Mouse (Mus musculus) MEL (cell line): Measurements from ENCODE around the gene Vps8. TPM values are rescaled to one million over a fixed set of nuclear protein-coding genes. Genes with fewer than 3 reads are reported as not detected.

Source experiments
- DNase-seq: peaks from one replicate; pipeline ENCODE4 v3.0.0; 2011; ENCODE audit warnings: low read depth, low spot score
- H3K27ac ChIP-seq: 2 replicates; pipeline ENCODE4 v1.5.1; 2012; ENCODE audit warnings: low read depth, mild to moderate bottlenecking, control low read depth, low read length, moderate library complexity; ENCODE audit not compliant: control insufficient read depth
- H3K27me3 ChIP-seq, 2 experiments: fragments of 150-350 bp in 1 of 2; sonication (generic) in 1 of 2; 2 replicates each; pipeline ENCODE4 v1.6.1; 2012; ENCODE audit warnings: low read length in 2 of 2, mild to moderate bottlenecking in 2 of 2, improper control_type of control experiment in 1 of 2, moderate library complexity in 1 of 2; ENCODE audit not compliant: insufficient read depth in 2 of 2, control insufficient read depth in 1 of 2
- H3K36me3 ChIP-seq, 2 experiments: 2 replicates each; pipeline ENCODE4 v1.6.1; 2012 to 2014; ENCODE audit warnings: low read length in 2 of 2, improper control_type of control experiment in 1 of 2, inconsistent platforms in 1 of 2, mild to moderate bottlenecking in 1 of 2; ENCODE audit not compliant: insufficient read depth in 2 of 2, control insufficient read depth in 1 of 2
- H3K4me1 ChIP-seq, 2 experiments: fragments of 150-350 bp in 1 of 2; sonication (generic) in 1 of 2; 2 replicates each; pipeline ENCODE4 v1.6.1; 2012; ENCODE audit warnings: low read length in 2 of 2, improper control_type of control experiment in 1 of 2, mild to moderate bottlenecking in 1 of 2; ENCODE audit not compliant: insufficient read depth in 2 of 2, control insufficient read depth in 1 of 2
- H3K4me3 ChIP-seq, 2 experiments: fragments of 150-350 bp in 1 of 2; sonication (generic) in 1 of 2; 2 replicates each; pipeline ENCODE4 v1.5.1; 2012; ENCODE audit warnings: low read depth in 2 of 2, low read length in 2 of 2, mild to moderate bottlenecking in 2 of 2, moderate library complexity in 2 of 2, control low read depth in 1 of 2, improper control_type of control experiment in 1 of 2; ENCODE audit not compliant: control insufficient read depth in 1 of 2, insufficient read depth in 1 of 2
- H3K79me2 ChIP-seq: 2 replicates; pipeline ENCODE4 v1.6.1; 2012; ENCODE audit warnings: mild to moderate bottlenecking, low read length, moderate library complexity; ENCODE audit not compliant: control insufficient read depth, poor library complexity, insufficient read depth
- H3K9ac ChIP-seq: 2 replicates; pipeline ENCODE4 v1.6.1; 2012; ENCODE audit warnings: low read depth, mild to moderate bottlenecking, control low read depth, low read length, moderate library complexity; ENCODE audit not compliant: control insufficient read depth, poor library complexity, severe bottlenecking
- H3K9me3 ChIP-seq: fragments of 150-350 bp; sonication (generic); replicated peaks from 2 replicates; pipeline ENCODE4 v1.6.1; 2012; ENCODE audit warnings: mild to moderate bottlenecking, low read length, improper control_type of control experiment, moderate library complexity; ENCODE audit not compliant: insufficient read depth
- CHD1 ChIP-seq: IDR thresholded peaks from 2 replicates; pipeline ENCODE4 v1.6.1; 2012; ENCODE audit warnings: low read depth, mild to moderate bottlenecking, inconsistent platforms, low read length, improper control_type of control experiment
- ETS1 ChIP-seq: IDR thresholded peaks from 2 replicates; pipeline ENCODE4 v1.6.1; 2012; ENCODE audit warnings: low read depth, mild to moderate bottlenecking, inconsistent platforms, low read length, improper control_type of control experiment, moderate library complexity
- GABPA ChIP-seq: IDR thresholded peaks from 2 replicates; pipeline ENCODE4 v1.6.1; 2012; ENCODE audit warnings: low read depth, mild to moderate bottlenecking, inconsistent platforms, low read length, improper control_type of control experiment, moderate library complexity
- JUND ChIP-seq: IDR thresholded peaks from 2 replicates; pipeline ENCODE4 v1.6.1; 2011; ENCODE audit warnings: low read depth, mild to moderate bottlenecking, improper control_type of control experiment, low read length
- MAFK ChIP-seq: IDR thresholded peaks from 2 replicates; pipeline ENCODE4 v1.6.1; 2011; ENCODE audit warnings: low read depth, mild to moderate bottlenecking, low read length, improper control_type of control experiment, borderline replicate concordance
- MAZ ChIP-seq: IDR thresholded peaks from 2 replicates; pipeline ENCODE4 v1.6.1; 2012; ENCODE audit warnings: low read depth, mild to moderate bottlenecking, inconsistent platforms, low read length, improper control_type of control experiment
- MEF2A ChIP-seq: IDR thresholded peaks from 2 replicates; pipeline ENCODE4 v1.6.1; 2014; ENCODE audit warnings: low read depth, mild to moderate bottlenecking, inconsistent platforms, low read length, improper control_type of control experiment; ENCODE audit not compliant: poor library complexity, insufficient replicate concordance, severe bottlenecking; ENCODE audit errors: extremely low read depth
- NELFE ChIP-seq: IDR thresholded peaks from 2 replicates; pipeline ENCODE4 v1.6.1; 2011; ENCODE audit warnings: low read depth, low read length, improper control_type of control experiment
- POLR2AphosphoS2 ChIP-seq: IDR thresholded peaks from 2 replicates; pipeline ENCODE4 v1.6.1; 2011; ENCODE audit warnings: low read length, improper control_type of control experiment
- POLR2AphosphoS5 ChIP-seq: IDR thresholded peaks from 2 replicates; pipeline ENCODE4 v1.6.1; 2012; ENCODE audit warnings: low read depth, borderline replicate concordance, mild to moderate bottlenecking, inconsistent platforms, low read length, moderate library complexity, mixed read lengths
- RAD21 ChIP-seq: IDR thresholded peaks from 2 replicates; pipeline ENCODE4 v1.6.1; 2011; ENCODE audit warnings: mild to moderate bottlenecking, low read depth, low read length, improper control_type of control experiment
- RCOR1 ChIP-seq: IDR thresholded peaks from 2 replicates; pipeline ENCODE4 v1.6.1; 2012; ENCODE audit warnings: low read depth, mild to moderate bottlenecking, inconsistent platforms, low read length, improper control_type of control experiment
- SIN3A ChIP-seq: IDR thresholded peaks from 2 replicates; pipeline ENCODE4 v1.6.1; 2012; ENCODE audit warnings: low read length, improper control_type of control experiment, inconsistent platforms
- SMC3 ChIP-seq: IDR thresholded peaks from 2 replicates; pipeline ENCODE4 v1.6.1; 2011; ENCODE audit warnings: low read depth, low read length, improper control_type of control experiment
- UBTF ChIP-seq: IDR thresholded peaks from 2 replicates; pipeline ENCODE4 v1.6.1; 2012; ENCODE audit warnings: low read depth, mild to moderate bottlenecking, inconsistent platforms, low read length, improper control_type of control experiment, moderate library complexity, borderline replicate concordance; ENCODE audit not compliant: insufficient read depth
- USF1 ChIP-seq: IDR thresholded peaks from 2 replicates; pipeline ENCODE4 v1.6.1; 2014; ENCODE audit warnings: low read depth, mild to moderate bottlenecking, inconsistent platforms, low read length, improper control_type of control experiment, moderate library complexity
- USF2 ChIP-seq, 2 experiments: IDR thresholded peaks; 2 replicates each; pipeline ENCODE4 v1.6.1; 2011 to 2012; ENCODE audit warnings: improper control_type of control experiment in 2 of 2, low read length in 2 of 2, borderline replicate concordance in 1 of 2, inconsistent platforms in 1 of 2, low read depth in 1 of 2, mild to moderate bottlenecking in 1 of 2; ENCODE audit not compliant: insufficient read depth in 1 of 2
- ZMIZ1 ChIP-seq: IDR thresholded peaks from 2 replicates; pipeline ENCODE4 v1.6.1; 2012; ENCODE audit warnings: low read depth, mild to moderate bottlenecking, inconsistent platforms, low read length, improper control_type of control experiment, moderate library complexity
- polyA plus RNA-seq, 2 experiments: library from polyadenylated mRNA; stranded (reverse) in 1 of 2; unstranded in 1 of 2; fragments of >175 nt in 1 of 2; fragments of >200 nt in 1 of 2; gene quantifications; 2 replicates each; pipeline versions ENCODE4 v1.2.1 to v1.2.4; 2012; ENCODE audit warnings: low replicate concordance in 2 of 2, low read depth in 1 of 2; ENCODE audit not compliant: insufficient read length in 2 of 2, insufficient read depth in 1 of 2, missing spikeins in 1 of 2
- total RNA-seq: library from RNA; depleted of rRNA; stranded (reverse); fragments of 300-350 nt; gene quantifications from 2 replicates; pipeline ENCODE4 v1.2.3, GENCODE M21; 2012

Gene Vps8
- total and polyA plus RNA-seq, 3 experiments: 10.5 to 14.0 TPM; not detected in 1

DNA sequence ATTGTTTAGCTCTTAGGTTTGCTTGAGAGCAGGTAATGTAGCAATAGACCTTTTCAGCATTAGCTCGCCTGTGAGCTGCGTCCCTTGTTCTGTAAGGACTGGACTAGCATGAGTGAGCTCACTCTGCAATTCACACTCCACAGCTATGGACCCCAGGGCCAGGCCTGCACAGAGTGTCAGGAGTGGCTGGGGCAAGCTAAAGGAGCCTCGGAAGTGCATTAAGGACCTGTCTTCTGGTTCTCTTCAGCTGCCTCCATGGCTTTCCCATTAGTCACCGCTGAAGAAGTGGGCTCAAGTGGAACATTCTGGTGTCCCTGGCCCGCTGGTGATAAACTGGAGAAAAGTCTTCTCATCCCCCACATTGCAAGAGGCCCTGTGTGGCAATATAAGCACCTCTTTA lies 24.5 kb downstream of the Vps8 start:
- H3K9ac ChIP-seq: no peak overlapping the region
- no peak overlapping the region for H3K4me3 ChIP-seq
- no peaks in the 10 kb centered on the region; a peak in 1 of 4 replicates for H3K36me3 ChIP-seq

DNA sequence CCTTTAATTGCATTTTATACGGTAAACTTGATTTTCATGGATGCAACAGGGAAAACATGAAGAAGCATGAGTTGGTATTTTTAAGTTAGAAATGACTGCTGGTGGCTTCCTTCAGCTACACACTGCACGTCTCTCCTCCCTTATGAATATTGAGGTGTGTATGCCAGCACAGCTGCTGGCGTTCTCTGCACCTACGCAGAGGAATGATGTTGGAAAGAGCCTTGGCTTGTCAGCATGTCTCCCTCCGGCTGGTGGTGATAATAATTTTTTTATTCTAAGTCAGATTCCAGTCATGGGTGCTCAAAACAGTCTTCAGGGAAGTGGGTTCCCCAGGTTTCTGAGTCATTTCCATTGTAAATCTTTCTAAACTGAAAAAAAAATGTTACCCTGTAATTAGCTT lies 25.5 kb downstream of the Vps8 start:
- TF ChIP-seq USF2 (IDR thresholded peaks at IDR 0.05; ENCODE audit: borderline replicate concordance in 1 of 2, insufficient read depth in 1 of 2, low read depth in 1 of 2, low read length in 2 of 2) (no peak), SMC3 (no peak), UBTF (no peak), USF1 (no peak), CHD1 (no peak), SIN3A (no peak), JUND (no peak), MEF2A (no peak), NELFE (no peak), ETS1 (no peak), MAFK (no peak), GABPA (no peak), POLR2AphosphoS5 (no peak), MAZ (no peak)
- Histone ChIP-seq H3K4me1 (no peaks in the 10 kb centered on the region), H3K9ac (no peak overlapping the region), H3K4me3 (no peak overlapping the region), H3K36me3 (no peaks in the 10 kb centered on the region; a peak in 1 of 4 replicates), H3K27ac (no peak overlapping the region), H3K79me2 (no peaks in the 10 kb centered on the region), H3K27me3 (no peaks in the 10 kb centered on the region), H3K9me3 (no peaks in the 10 kb centered on the region)
- no peak for DNase-seq

More for the DNA sequence above, 24.5 kb downstream of the Vps8 start:
- Histone ChIP-seq H3K9me3 (no peaks in the 10 kb centered on the region), H3K79me2 (no peaks in the 10 kb centered on the region), H3K27ac (no peak overlapping the region), H3K4me1 (no peaks in the 10 kb centered on the region), H3K27me3 (no peaks in the 10 kb centered on the region)
- TF ChIP-seq RAD21 (no peak), POLR2AphosphoS2 (no peak), RCOR1 (no peak), ZMIZ1 (no peak), SMC3 (no peak)
- no peak for DNase-seq
